Mouse (Mus musculus): ENCODE measurements around the gene Axl. TPM values are rescaled to one million over a fixed set of nuclear protein-coding genes. Genes with fewer than 3 reads are reported as not detected.

Gene Axl
- total RNA-seq, 1 experiment, result 56.5 TPM

DNA sequence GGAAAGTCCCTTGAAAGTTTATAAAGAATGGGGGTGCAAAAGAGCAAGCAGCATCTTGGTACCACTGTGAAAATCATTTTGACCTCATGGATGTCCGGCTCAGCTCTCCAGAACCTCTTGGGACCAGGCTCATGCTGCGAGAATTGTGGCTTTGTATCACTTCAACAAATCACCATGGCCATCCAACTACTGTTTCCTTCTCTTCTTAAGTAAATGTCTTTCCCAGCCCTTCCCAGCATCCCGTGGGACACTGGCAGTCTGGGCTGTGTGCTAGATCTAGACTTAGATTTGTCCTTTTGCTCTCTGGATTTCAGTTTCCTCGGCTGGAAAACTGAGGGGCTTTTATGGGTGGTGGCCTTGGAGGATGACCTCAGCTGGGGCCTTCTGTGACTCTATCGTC is 20.3 kb downstream of the Axl start:
- in situ Hi-C loops (cut with MboI; ENCODE audit: low sequenced_read_pairs in 2 of 2, unreplicated experiment in 2 of 2), result loop anchor here in 1 of 2 experiments (10.0 kb wide), 1 partner anchor 57 kb away; no protein-coding TSS in a partner anchor
- TF ChIP-seq ZC3H11A (IDR thresholded peaks at IDR 0.05; ENCODE audit: borderline replicate concordance, low read depth, low read length), result no peak
- no peak for TF ChIP-seq HCFC1 (IDR thresholded peaks at IDR 0.05; ENCODE audit: borderline replicate concordance, insufficient read depth, low read length)
- no peak for TF ChIP-seq MAFK (IDR thresholded peaks at IDR 0.05; ENCODE audit: insufficient read depth, low read depth, low read length)
- TF ChIP-seq ZNF384 (IDR thresholded peaks at IDR 0.05; ENCODE audit: low read depth, low read length), result no peak
- TF ChIP-seq CHD2 (IDR thresholded peaks at IDR 0.05; ENCODE audit: low read depth, low read length), result no peak

DNA sequence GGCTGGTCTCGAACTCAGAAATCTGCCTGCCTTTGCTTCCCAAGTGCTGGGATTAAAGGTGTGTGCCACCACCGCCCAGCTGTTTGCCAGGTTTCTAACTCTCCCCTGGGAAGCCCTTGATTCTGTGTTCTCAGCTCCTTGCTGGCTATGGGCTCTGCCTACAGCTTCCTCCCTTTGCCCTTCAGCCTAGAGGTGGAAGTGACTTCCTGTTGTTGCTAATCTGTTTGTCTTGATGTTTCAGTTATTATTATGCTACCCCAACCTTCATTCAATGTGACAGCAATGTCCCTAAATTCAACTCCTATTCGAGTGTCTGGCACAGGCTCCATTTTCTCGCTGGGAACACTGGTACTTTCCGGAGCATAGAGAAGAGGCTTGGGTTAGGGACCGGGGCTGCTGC is 22.4 kb downstream of the Axl start:
- TF ChIP-seq HCFC1 (IDR thresholded peaks at IDR 0.05; ENCODE audit: borderline replicate concordance, insufficient read depth, low read length), result no peak
- no peak for TF ChIP-seq MAFK (IDR thresholded peaks at IDR 0.05; ENCODE audit: insufficient read depth, low read depth, low read length)
- TF ChIP-seq CHD2 (IDR thresholded peaks at IDR 0.05; ENCODE audit: low read depth, low read length), result no peak
- TF ChIP-seq ZC3H11A (IDR thresholded peaks at IDR 0.05; ENCODE audit: borderline replicate concordance, low read depth, low read length), result no peak
- no peak for TF ChIP-seq ZNF384 (IDR thresholded peaks at IDR 0.05; ENCODE audit: low read depth, low read length)
- DNase-seq (ENCODE audit: low read depth, low spot score), result no peak
- Histone ChIP-seq H3K27ac (ENCODE audit: insufficient read depth, low read depth, low read length, poor library complexity, severe bottlenecking) (no peak overlapping the region), H3K36me3 (ENCODE audit: control insufficient read depth, insufficient read depth, low read length, poor library complexity, severe bottlenecking) (no peaks in the 10 kb centered on the region), H3K4me3 (ENCODE audit: insufficient read depth in 1 of 2, low read depth in 1 of 2, low read length in 2 of 2, poor library complexity in 1 of 2, severe bottlenecking in 1 of 2) (no peak overlapping the region), H3K9me3 (ENCODE audit: control insufficient read depth, insufficient read depth, low read depth, low read length) (no peaks in the 10 kb centered on the region), H3K4me1 (ENCODE audit: control insufficient read depth in 2 of 2, insufficient read depth in 2 of 2, low read length in 2 of 2, poor library complexity in 1 of 2) (peaks cover 0 to 2% of the 10 kb centered on the region in 2 experiments; a peak in 2 of 4 replicates), H3K9ac (ENCODE audit: insufficient read depth, low read depth, low read length, poor library complexity, severe bottlenecking) (no peak overlapping the region)
- in situ Hi-C loops (cut with MboI; ENCODE audit: low sequenced_read_pairs in 2 of 2, unreplicated experiment in 2 of 2), result loop anchor here in 1 of 2 experiments (10.0 kb wide), 1 partner anchor 59 kb away; no protein-coding TSS in a partner anchor

More for the DNA sequence above, 20.3 kb downstream of the Axl start:
- Histone ChIP-seq H3K36me3 (ENCODE audit: control insufficient read depth, insufficient read depth, low read length, poor library complexity, severe bottlenecking) (no peaks in the 10 kb centered on the region), H3K9me3 (ENCODE audit: control insufficient read depth, insufficient read depth, low read depth, low read length) (no peaks in the 10 kb centered on the region), H3K27ac (ENCODE audit: insufficient read depth, low read depth, low read length, poor library complexity, severe bottlenecking) (no peak overlapping the region), H3K9ac (ENCODE audit: insufficient read depth, low read depth, low read length, poor library complexity, severe bottlenecking) (no peak overlapping the region), H3K4me3 (ENCODE audit: insufficient read depth in 1 of 2, low read depth in 1 of 2, low read length in 2 of 2, poor library complexity in 1 of 2, severe bottlenecking in 1 of 2) (no peak overlapping the region), H3K4me1 (ENCODE audit: control insufficient read depth in 2 of 2, insufficient read depth in 2 of 2, low read length in 2 of 2, poor library complexity in 1 of 2) (peaks cover 0 to under 1% of the 10 kb centered on the region in 2 experiments; a peak in 2 of 4 replicates)
- DNase-seq (ENCODE audit: low read depth, low spot score), result no peak

GRCm38 (mm10) chr7:25764221-25764620 is 24.3 kb downstream of the Axl start:
- Histone ChIP-seq H3K9me3 (ENCODE audit: control insufficient read depth, insufficient read depth, low read depth, low read length) (no peaks in the 10 kb centered on the region), H3K36me3 (ENCODE audit: control insufficient read depth, insufficient read depth, low read length, poor library complexity, severe bottlenecking) (no peaks in the 10 kb centered on the region), H3K4me1 (ENCODE audit: control insufficient read depth in 2 of 2, insufficient read depth in 2 of 2, low read length in 2 of 2, poor library complexity in 1 of 2) (peaks cover 0 to 2% of the 10 kb centered on the region in 2 experiments; a peak in 2 of 4 replicates), H3K9ac (ENCODE audit: insufficient read depth, low read depth, low read length, poor library complexity, severe bottlenecking) (no peak overlapping the region), H3K4me3 (ENCODE audit: insufficient read depth in 1 of 2, low read depth in 1 of 2, low read length in 2 of 2, poor library complexity in 1 of 2, severe bottlenecking in 1 of 2) (no peak overlapping the region), H3K27ac (ENCODE audit: insufficient read depth, low read depth, low read length, poor library complexity, severe bottlenecking) (no peak overlapping the region)
- in situ Hi-C loops (cut with MboI; ENCODE audit: low sequenced_read_pairs in 2 of 2, unreplicated experiment in 2 of 2), result loop anchor here in 1 of 2 experiments (10.0 kb wide), 1 partner anchor 61 kb away; no protein-coding TSS in a partner anchor
- DNase-seq (ENCODE audit: low read depth, low spot score), result no peak
- TF ChIP-seq ZNF384 (IDR thresholded peaks at IDR 0.05; ENCODE audit: low read depth, low read length), result no peak
- no peak for TF ChIP-seq MAFK (IDR thresholded peaks at IDR 0.05; ENCODE audit: insufficient read depth, low read depth, low read length)
- TF ChIP-seq ZC3H11A (IDR thresholded peaks at IDR 0.05; ENCODE audit: borderline replicate concordance, low read depth, low read length), result no peak
- TF ChIP-seq HCFC1 (IDR thresholded peaks at IDR 0.05; ENCODE audit: borderline replicate concordance, insufficient read depth, low read length), result no peak
- no peak for TF ChIP-seq CHD2 (IDR thresholded peaks at IDR 0.05; ENCODE audit: low read depth, low read length)

GRCm38 (mm10) chr7:25763678-25764077 is 24.8 kb downstream of the Axl start:
- Histone ChIP-seq H3K4me3 (ENCODE audit: insufficient read depth in 1 of 2, low read depth in 1 of 2, low read length in 2 of 2, poor library complexity in 1 of 2, severe bottlenecking in 1 of 2) (no peak overlapping the region), H3K27ac (ENCODE audit: insufficient read depth, low read depth, low read length, poor library complexity, severe bottlenecking) (no peak overlapping the region), H3K4me1 (ENCODE audit: control insufficient read depth in 2 of 2, insufficient read depth in 2 of 2, low read length in 2 of 2, poor library complexity in 1 of 2) (peaks cover 0 to 2% of the 10 kb centered on the region in 2 experiments; a peak in 2 of 4 replicates), H3K36me3 (ENCODE audit: control insufficient read depth, insufficient read depth, low read length, poor library complexity, severe bottlenecking) (no peaks in the 10 kb centered on the region), H3K9me3 (ENCODE audit: control insufficient read depth, insufficient read depth, low read depth, low read length) (no peaks in the 10 kb centered on the region), H3K9ac (ENCODE audit: insufficient read depth, low read depth, low read length, poor library complexity, severe bottlenecking) (no peak overlapping the region)
- TF ChIP-seq MAFK (IDR thresholded peaks at IDR 0.05; ENCODE audit: insufficient read depth, low read depth, low read length) (no peak), ZNF384 (IDR thresholded peaks at IDR 0.05; ENCODE audit: low read depth, low read length) (no peak)
- in situ Hi-C loops (cut with MboI; ENCODE audit: low sequenced_read_pairs in 2 of 2, unreplicated experiment in 2 of 2), result loop anchor here in 1 of 2 experiments (10.0 kb wide), 1 partner anchor 61 kb away; no protein-coding TSS in a partner anchor
- no peak for DNase-seq (ENCODE audit: low read depth, low spot score)
